Mouse (Mus musculus) mouse embryonic stem cell (cell line): Measurements from ENCODE around the gene Col4a3bp.

Experiments used
- in situ Hi-C, 2 experiments: fragments of 300-500 bp; cut with MboI; formaldehyde crosslinking; loops; 1 replicate in 1 of 2; 3 replicates in 1 of 2; pipeline ENCODE4 v1.14.3; 2019 to 2020; ENCODE audit warnings: low sequenced_read_pairs in 2 of 2, low pct_unique_long_range_greater_than_20kb in 1 of 2, mixed read lengths in 1 of 2; ENCODE audit not compliant: unreplicated experiment in 1 of 2

Col4a3bp gene

GRCm38 (mm10) chr13:96671906-96672234, 129.5 kb downstream of the Col4a3bp start:
- in situ Hi-C loops: loop anchor here in 1 of 2 experiments (25.0 kb wide), 1 partner anchor 440 kb away; no protein-coding TSS in a partner anchor

GRCm38 (mm10) chr13:96672276-96672675, 129.9 kb downstream of the Col4a3bp start:
- in situ Hi-C loops: loop anchor here in 1 of 2 experiments (25.0 kb wide), 1 partner anchor 440 kb away; no protein-coding TSS in a partner anchor

- in situ Hi-C loops: loop anchor here in 1 of 2 experiments (25.0 kb wide), 1 partner anchor 438 kb away; no protein-coding TSS in a partner anchor
Observed at GRCm38 (mm10) chr13:96673817-96674216, 131.4 kb downstream of the Col4a3bp start.

GRCm38 (mm10) chr13:96675756-96676155, 133.3 kb downstream of the Col4a3bp start:
- in situ Hi-C loops: no loop called here

GRCm38 (mm10) chr13:96677071-96677470, 134.7 kb downstream of the Col4a3bp start:
- in situ Hi-C loops: no loop called here

GRCm38 (mm10) chr13:96678616-96679015, 136.2 kb downstream of the Col4a3bp start:
- in situ Hi-C loops: no loop called here

GRCm38 (mm10) chr13:96680163-96681087, 138.0 kb downstream of the Col4a3bp start:
- in situ Hi-C loops: no loop called here

- in situ Hi-C loops: no loop called here
Observed at GRCm38 (mm10) chr13:96681088-96681620, 138.7 kb downstream of the Col4a3bp start.

- in situ Hi-C loops: no loop called here
Observed at GRCm38 (mm10) chr13:96684779-96685178, 142.4 kb downstream of the Col4a3bp start.

- in situ Hi-C loops: no loop called here
Observed at GRCm38 (mm10) chr13:96687261-96687660, 144.8 kb downstream of the Col4a3bp start.
